Mouse (Mus musculus) liver, embryonic 11.5 days (tissue): Measurements from ENCODE around the gene S100a9. TPM values are rescaled to one million over a fixed set of nuclear protein-coding genes. Genes with fewer than 3 reads are reported as not detected.

Source experiments
- ATAC-seq: fragments of 200-750 bp; cut with Nextera tagmentation; replicated peaks from 2 replicates; pipeline ENCODE4 v1.8.0; 2017; ENCODE audit warnings: moderate number of reproducible peaks, mild to moderate bottlenecking, moderate TSS enrichment, moderate library complexity; ENCODE audit not compliant: low FRiP score
- DNase-seq: peaks from one replicate; pipeline ENCODE4 v3.0.0-alpha.2; 2017; ENCODE audit warnings: low spot score
- H3K27ac ChIP-seq: fragments of 300-500 bp; sonication (generic); 2 replicates; pipeline ENCODE4 v1.5.1; 2014; ENCODE audit warnings: mild to moderate bottlenecking, low read depth, low read length, control low read depth
- H3K27me3 ChIP-seq: fragments of 300-500 bp; sonication (generic); replicated peaks from 2 replicates; pipeline ENCODE4 v1.6.1; 2014; ENCODE audit warnings: low read length, mixed read lengths; ENCODE audit not compliant: control insufficient read depth, insufficient read depth
- H3K36me3 ChIP-seq: fragments of 300-500 bp; sonication (generic); 2 replicates; pipeline ENCODE4 v1.6.1; 2014; ENCODE audit warnings: mild to moderate bottlenecking, low read length, moderate library complexity, mixed read lengths; ENCODE audit not compliant: control insufficient read depth, insufficient read depth
- H3K4me1 ChIP-seq: fragments of 300-500 bp; sonication (generic); replicated peaks from 2 replicates; pipeline ENCODE4 v1.6.1; 2014; ENCODE audit warnings: low read length, mixed read lengths; ENCODE audit not compliant: control insufficient read depth, insufficient read depth
- H3K4me2 ChIP-seq: fragments of 300-500 bp; sonication (generic); 2 replicates; pipeline ENCODE4 v1.6.1; 2014; ENCODE audit warnings: mild to moderate bottlenecking, control low read depth, moderate library complexity
- H3K4me3 ChIP-seq: fragments of 300-500 bp; sonication (generic); 2 replicates; pipeline ENCODE4 v1.5.1; 2014; ENCODE audit warnings: low read depth, low read length, control low read depth
- H3K9ac ChIP-seq: fragments of 300-500 bp; sonication (generic); 2 replicates; pipeline ENCODE4 v1.6.1; 2014; ENCODE audit warnings: low read depth, low read length, control low read depth
- H3K9me3 ChIP-seq: fragments of 300-500 bp; sonication (generic); 2 replicates; pipeline ENCODE4 v1.6.1; 2016; ENCODE audit warnings: low read length, inconsistent platforms, mixed read lengths; ENCODE audit not compliant: control insufficient read depth
- WGBS: fragments of 180-500 bp; shearing (Covaris S2); extraction: QIAGEN DNeasy Blood & Tissue Kit; methylation state at CpG from one replicate; pipeline ENCODE4 v1.1.7; 2014; 5-methylcytosine and 5-hydroxymethylcytosine counted together
- polyA plus RNA-seq: library from polyadenylated mRNA; unstranded; fragments of >200 nt; fragmentation: Nextera tagmentation; extraction: Ambion mirVana; gene quantifications from 2 replicates; pipeline ENCODE4 v1.2.1, GENCODE M21; 2014

S100a9 gene
- 93.3 and 95.1 TPM in 2 replicates for polyA plus RNA-seq

DNA sequence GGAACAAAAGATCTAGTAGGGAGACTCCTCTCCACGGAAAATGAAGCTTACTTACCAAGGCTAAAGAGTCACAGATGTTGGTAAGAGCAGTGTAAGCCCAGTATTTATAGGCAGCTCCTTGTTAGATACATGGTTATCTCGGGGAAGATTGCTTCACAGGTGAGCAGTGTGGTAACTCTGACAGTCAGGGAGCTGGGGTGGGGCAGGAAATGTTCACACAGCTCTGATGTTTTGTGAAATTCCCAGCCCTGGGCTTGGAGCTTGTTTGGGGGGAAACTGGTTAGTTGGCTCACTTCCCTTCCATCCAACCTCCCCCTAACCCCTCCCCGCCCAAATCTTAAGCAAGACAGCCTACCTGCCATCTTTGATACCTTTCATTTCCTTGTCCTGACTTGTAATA, at the start of gene S100a9:
TSS of gene S100a9 (minus strand) at position 109 of the 400 bp plus-strand sequence.
- no peaks in the 10 kb centered on the region for H3K36me3 ChIP-seq
- no peaks in the 10 kb centered on the region for H3K4me1 ChIP-seq
- no peak within 1 kb of the TSS for H3K27ac ChIP-seq
- no peak within 1 kb of the TSS for H3K4me3 ChIP-seq
- H3K9me3 ChIP-seq = no peaks in the 10 kb centered on the region
- no peaks in the 10 kb centered on the region for H3K27me3 ChIP-seq
- H3K4me2 ChIP-seq = no peak within 1 kb of the TSS
- H3K9ac ChIP-seq = no peak within 1 kb of the TSS
- 58% methylated on average over 3 of the region's 3 CpGs for whole genome bisulfite sequencing
- DNase-seq (no peak), ATAC-seq (no peak)

DNA sequence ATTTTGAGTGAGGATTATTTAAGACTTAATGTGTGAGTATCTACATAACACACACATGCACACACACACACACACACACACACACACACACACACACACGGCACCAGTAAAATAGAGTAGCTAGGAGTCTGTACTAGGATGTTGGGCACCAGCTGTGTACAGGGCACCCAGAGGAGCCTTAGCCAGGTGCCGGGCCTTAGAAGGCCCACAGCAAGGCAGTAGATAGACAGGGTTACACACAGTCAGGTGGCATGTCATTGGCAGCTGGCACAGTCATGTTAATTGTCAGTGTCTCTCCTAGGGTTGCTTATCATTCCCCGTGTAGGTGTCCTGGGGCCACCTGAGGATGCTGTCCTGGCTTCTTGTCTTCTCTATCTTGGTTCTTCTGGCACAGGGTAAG, 31.1 kb upstream of the S100a9 start, which contains the start of gene Pglyrp4:
TSS of gene Pglyrp4 (plus strand) at position 301 of the 400 bp plus-strand sequence.
- Histone ChIP-seq H3K4me1 (no peaks in the 10 kb centered on the region), H3K27ac (no peak within 1 kb of the TSS), H3K36me3 (no peaks in the 10 kb centered on the region), H3K9ac (no peak within 1 kb of the TSS), H3K4me2 (no peak within 1 kb of the TSS), H3K27me3 (no peaks in the 10 kb centered on the region), H3K4me3 (no peak within 1 kb of the TSS), H3K9me3 (no peaks in the 10 kb centered on the region)
- ATAC-seq = no peak
- 72% methylated on average over 3 of the region's 3 CpGs for WGBS
- no peak for DNase-seq

DNA sequence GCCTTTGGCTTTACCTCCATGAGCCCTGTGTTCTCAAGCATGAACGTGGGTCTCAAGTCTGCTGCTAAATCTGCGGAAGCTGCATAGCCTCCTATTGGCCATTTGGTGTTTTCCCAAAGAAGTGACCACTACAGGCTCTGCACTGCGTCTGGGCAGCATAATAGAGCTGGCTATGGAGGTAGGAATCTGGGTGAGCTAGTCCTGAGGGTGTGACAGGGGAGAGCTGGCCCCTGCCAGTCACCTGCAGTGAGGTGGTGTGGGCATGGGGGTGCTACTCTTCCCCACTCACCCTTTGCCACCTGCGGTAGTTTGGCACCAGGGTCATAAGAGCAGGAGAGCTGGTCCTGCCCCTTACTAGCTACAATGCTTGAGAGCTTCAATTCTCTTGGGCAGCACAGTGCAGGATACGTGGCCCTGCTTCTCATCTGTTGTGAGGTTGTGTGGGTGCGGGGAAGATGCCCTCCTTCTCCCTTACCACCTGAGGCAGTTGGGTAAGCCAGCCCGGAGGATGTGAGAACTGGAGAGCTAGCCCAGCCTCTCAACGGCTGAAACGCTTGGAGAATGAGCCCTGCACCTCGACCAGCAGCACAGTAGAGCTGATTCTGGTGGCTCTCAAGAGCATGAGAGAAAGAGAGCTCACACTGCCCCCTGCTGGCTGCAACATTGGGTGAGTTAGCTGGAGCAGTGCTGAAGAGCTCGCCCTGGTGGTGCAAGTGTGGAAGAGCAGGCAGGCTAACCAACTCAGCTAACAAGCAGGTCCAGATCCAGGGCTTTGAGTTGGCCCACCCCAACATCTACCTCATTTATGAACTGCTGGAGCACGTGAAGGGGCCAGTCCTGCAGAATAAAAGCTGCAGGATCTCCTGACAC, 14.3 kb upstream of the S100a9 start:
- Histone ChIP-seq H3K9ac (no peak overlapping the region), H3K4me2 (no peak overlapping the region), H3K4me3 (no peak overlapping the region), H3K4me1 (no peaks in the 10 kb centered on the region), H3K27me3 (no peaks in the 10 kb centered on the region), H3K36me3 (no peaks in the 10 kb centered on the region), H3K27ac (no peak overlapping the region), H3K9me3 (no peaks in the 10 kb centered on the region)
- DNase-seq (peak; percentile 70), ATAC-seq (peak; percentile 71)
- WGBS = 44% methylated on average over 12 of the region's 12 CpGs

DNA sequence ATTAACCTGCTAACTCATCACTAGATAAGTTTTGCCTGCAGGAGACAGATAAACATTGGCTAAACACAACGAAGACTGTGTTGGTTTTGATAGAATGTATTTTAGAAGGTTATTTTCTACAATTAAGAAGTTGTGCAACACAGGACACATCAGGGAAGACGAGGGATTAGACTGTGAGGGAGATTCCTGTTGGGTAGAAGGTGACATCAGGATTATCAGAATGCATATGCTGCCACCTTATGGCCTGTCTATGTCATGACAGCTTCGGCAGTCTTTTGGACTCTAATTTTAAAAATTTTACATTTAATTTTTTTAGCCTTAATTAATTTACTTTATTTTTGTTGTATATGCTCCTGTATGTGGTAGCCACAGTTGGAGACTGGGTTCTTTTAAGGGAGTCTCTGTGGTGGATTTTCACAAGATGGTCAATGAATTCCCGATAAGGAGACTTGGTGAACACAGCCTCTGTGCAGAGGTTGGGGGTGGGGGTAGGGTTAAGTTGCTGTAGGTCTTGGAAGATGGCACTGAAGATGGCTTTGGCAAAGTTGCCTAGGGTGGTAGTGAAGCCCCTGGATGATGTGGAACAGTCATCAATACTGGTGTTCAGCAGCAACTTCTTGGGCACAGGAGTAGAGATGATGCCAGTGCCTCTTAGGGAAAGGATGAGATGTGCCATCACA, 13.1 kb upstream of the S100a9 start:
- Histone ChIP-seq H3K4me2 (no peak overlapping the region), H3K4me3 (no peak overlapping the region), H3K9ac (no peak overlapping the region), H3K9me3 (no peaks in the 10 kb centered on the region), H3K27me3 (no peaks in the 10 kb centered on the region), H3K27ac (no peak overlapping the region), H3K4me1 (no peaks in the 10 kb centered on the region), H3K36me3 (no peaks in the 10 kb centered on the region)
- DNase-seq (no peak), ATAC-seq (0 out of 2 replicates have a peak, but pooled peaks have one; percentile 20)
- 22% methylated on average over 4 of the region's 4 CpGs for WGBS

DNA sequence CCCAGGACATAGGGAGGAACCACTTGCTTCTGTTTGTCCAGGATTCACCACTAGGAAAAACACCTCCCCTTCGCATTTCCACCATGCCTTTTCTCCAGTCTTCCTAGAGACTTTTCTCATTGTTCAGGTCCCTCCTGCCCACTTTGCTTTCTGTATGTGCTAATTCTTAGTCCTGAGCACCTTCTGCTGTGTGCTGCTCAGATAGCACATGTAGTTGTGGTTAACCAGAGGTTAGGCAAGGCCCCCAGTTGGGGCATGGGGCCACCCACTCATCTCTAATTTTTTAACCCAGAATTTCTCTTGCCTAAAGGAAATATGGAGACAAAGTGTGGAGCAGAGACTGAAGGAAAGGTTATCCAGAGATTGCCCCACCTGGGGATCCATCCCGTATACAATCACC, 6.7 kb upstream of the S100a9 start:
- Histone ChIP-seq H3K4me2 (no peak overlapping the region), H3K36me3 (no peaks in the 10 kb centered on the region), H3K9me3 (no peaks in the 10 kb centered on the region), H3K9ac (no peak overlapping the region), H3K27me3 (no peaks in the 10 kb centered on the region), H3K27ac (no peak overlapping the region), H3K4me1 (no peaks in the 10 kb centered on the region), H3K4me3 (no peak overlapping the region)
- ATAC-seq (no peak), DNase-seq (no peak)
- WGBS = 77% methylated on average over 2 of the region's 2 CpGs

DNA sequence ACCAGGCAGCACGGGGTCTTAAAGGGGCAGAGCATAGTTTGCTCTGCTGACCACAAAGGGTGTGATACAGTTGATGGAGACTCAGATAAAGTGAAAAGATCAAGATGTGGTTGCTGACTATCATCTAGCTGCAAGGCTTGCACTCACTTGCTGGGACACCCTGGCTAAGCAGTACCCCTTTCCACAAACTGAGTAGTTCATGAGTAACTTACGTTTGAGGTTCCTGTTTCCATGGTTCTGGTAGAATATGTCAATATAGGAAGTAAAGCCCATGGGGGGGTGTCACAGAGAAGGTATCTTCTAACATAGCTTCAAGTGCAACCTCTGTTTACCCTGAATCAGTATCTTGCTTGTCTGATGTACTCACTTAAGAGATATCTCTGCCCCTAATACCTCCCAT, 2.0 kb downstream of the S100a9 start:
- ATAC-seq (no peak), DNase-seq (no peak)
- Histone ChIP-seq H3K27ac (no peak overlapping the region), H3K4me1 (no peaks in the 10 kb centered on the region), H3K27me3 (no peaks in the 10 kb centered on the region), H3K4me2 (no peak overlapping the region), H3K36me3 (no peaks in the 10 kb centered on the region), H3K9me3 (no peaks in the 10 kb centered on the region), H3K4me3 (no peak overlapping the region), H3K9ac (no peak overlapping the region)
- WGBS = 52% methylated on average over 2 of the region's 2 CpGs

DNA sequence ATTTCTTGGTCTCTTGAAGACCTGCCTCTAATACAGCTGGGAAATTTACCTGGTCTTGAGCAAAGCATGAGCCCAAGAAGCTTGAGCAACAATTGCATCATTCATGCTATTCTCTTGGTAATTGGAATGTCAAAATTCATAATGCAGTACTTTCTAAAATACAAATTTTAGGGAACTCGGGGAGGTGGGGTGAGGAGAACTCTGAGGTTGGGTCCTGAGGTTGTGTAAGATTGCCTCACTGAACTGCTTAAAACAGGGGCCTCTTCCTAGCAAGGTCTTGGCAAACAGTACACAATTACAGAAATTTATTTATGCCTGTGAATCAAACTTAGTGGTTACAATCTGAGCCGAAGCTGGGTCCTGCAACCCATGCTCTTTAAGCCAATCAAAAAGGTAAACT, 8.7 kb downstream of the S100a9 start:
- H3K4me2 ChIP-seq = no peak overlapping the region
- H3K9ac ChIP-seq = no peak overlapping the region
- no peaks in the 10 kb centered on the region for H3K4me1 ChIP-seq
- H3K36me3 ChIP-seq = no peaks in the 10 kb centered on the region
- H3K4me3 ChIP-seq = no peak overlapping the region
- H3K27me3 ChIP-seq = no peaks in the 10 kb centered on the region
- ATAC-seq (no peak), DNase-seq (no peak)
- WGBS = 70% methylated on average over 2 of the region's 2 CpGs
- H3K27ac ChIP-seq = no peak overlapping the region
- H3K9me3 ChIP-seq = no peaks in the 10 kb centered on the region

DNA sequence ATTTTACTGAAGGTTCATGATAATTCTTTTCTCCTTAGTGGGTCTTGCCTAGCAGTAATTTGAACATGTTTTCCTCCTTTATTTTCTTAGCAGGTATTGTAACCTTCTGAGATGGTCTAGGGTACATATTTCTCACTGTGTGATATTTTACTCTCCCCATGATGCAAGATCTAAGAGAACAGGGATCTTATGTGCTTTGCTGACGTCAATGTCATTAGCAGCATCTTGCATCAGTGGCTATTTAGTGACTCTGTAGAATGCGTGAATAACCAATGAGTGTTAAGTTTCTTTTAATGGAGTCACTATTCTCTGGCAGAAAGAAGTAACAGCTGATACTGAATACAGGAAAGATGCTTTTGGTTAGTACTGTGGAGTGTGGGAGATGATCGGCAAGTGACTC, 11.6 kb downstream of the S100a9 start:
- Histone ChIP-seq H3K27ac (no peak overlapping the region), H3K9me3 (no peaks in the 10 kb centered on the region), H3K4me3 (no peak overlapping the region), H3K9ac (no peak overlapping the region), H3K4me2 (no peak overlapping the region), H3K27me3 (no peaks in the 10 kb centered on the region), H3K4me1 (no peaks in the 10 kb centered on the region), H3K36me3 (no peaks in the 10 kb centered on the region)
- DNase-seq (no peak), ATAC-seq (no peak)
- 89% methylated on average over 3 of the region's 3 CpGs for WGBS
